Mouse (Mus musculus) megakaryocyte, embryonic 14.5 days (primary cell): ENCODE data around the gene Mcfd2. TPM values are rescaled to one million over a fixed set of nuclear protein-coding genes. Genes with fewer than 3 reads are reported as not detected.
"Not testable (repeated sequence)": the region's sequence is repeated elsewhere in the genome, so short reads cannot be mapped to it uniquely, and the experiment has no call there.

Experiments used
- H3K27me3 ChIP-seq: replicated peaks from 2 replicates; pipeline ENCODE3; 2012; ENCODE audit warnings: inconsistent platforms
- H3K36me3 ChIP-seq: replicated peaks from 2 replicates; pipeline ENCODE3; 2012; ENCODE audit warnings: low read length, inconsistent platforms, mixed read lengths
- H3K4me1 ChIP-seq: 2 replicates; pipeline ENCODE4 v1.6.1; 2012; ENCODE audit warnings: inconsistent platforms
- H3K4me3 ChIP-seq: replicated peaks from 2 replicates; pipeline ENCODE3; 2012; ENCODE audit warnings: moderate library complexity, mild to moderate bottlenecking, inconsistent platforms
- H3K9me3 ChIP-seq: 2 replicates; pipeline ENCODE4 v1.6.1; 2012; ENCODE audit warnings: inconsistent platforms
- FLI1 ChIP-seq: IDR thresholded peaks from 2 replicates; pipeline ENCODE4 v1.6.1; 2012; ENCODE audit warnings: low read length, inconsistent platforms, mixed read lengths
- GATA1 ChIP-seq: IDR thresholded peaks from 3 replicates; pipeline ENCODE4 v1.6.1; 2012; ENCODE audit warnings: mixed read lengths, low read length, inconsistent platforms, borderline replicate concordance
- polyA plus RNA-seq: library from polyadenylated mRNA; stranded (reverse); fragments of >175 nt; gene quantifications from 2 replicates; pipeline ENCODE4 v1.2.3, GENCODE M21; 2012; ENCODE audit warnings: low replicate concordance; ENCODE audit not compliant: insufficient read depth

Gene Mcfd2
- polyA plus RNA-seq, 1 experiment = 12.5 TPM

DNA sequence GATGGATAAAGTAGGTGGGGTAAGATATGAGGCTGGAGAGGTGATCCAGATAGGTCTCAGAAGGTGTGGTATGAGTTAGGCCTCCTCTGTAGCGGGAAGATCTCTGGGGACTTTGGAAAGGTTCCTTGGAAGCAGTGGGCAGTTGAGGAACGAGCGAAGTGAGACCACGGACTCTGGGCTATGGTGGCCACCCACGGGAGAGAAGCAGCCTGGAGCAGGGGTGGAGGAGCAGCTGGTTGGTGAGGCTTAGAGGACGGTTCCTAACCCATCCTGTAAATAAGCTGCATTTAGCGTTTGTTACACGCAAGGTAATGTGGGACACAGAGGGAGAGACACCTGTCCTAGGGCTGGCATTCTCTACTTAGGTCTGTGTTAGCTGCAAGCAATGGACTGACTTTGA is 39.3 kb upstream of the Mcfd2 start:
- H3K36me3 ChIP-seq = peaks cover 62% of the 10 kb centered on the region
- H3K4me1 ChIP-seq = peaks cover 58% of the 10 kb centered on the region

DNA sequence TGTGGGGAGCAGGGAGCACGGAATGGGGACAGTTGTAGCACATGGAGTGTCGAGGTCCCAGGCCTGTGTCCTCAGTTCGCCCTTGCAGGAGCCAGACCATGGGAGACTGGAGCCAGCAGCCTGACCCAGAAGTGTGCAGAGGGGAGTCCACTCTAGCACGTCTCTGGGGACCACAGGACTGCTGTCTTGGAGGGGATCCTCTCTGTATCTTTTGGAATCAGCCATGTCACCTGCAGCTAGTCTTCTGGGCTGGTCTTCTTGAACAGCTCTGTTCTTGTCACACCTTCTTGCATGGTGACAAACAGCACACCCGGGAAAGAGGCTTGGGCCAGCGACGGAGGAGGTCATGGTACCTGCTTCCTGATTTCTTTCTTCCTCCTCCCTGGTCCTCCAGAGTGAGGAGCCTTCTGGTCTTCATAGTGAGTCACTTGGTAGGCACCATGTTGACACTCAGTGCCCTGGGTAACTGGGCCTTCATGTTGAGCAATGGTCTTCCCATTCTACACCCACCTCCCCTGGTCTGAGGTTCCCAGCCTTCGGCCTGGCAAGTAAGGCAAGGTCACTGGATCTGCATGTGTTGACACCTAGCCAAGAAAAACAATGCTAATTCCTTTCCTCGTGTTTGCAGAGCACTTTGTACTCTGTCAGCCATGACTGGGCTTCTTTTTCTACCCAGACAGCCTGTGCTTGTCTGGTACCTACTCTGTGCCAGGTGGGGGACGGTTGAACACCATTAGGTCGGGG is 38.6 kb upstream of the Mcfd2 start:
- Histone ChIP-seq H3K27me3 (no peaks in the 10 kb centered on the region), H3K4me1 (peaks cover 65% of the 10 kb centered on the region), H3K9me3 (no peaks in the 10 kb centered on the region), H3K36me3 (peaks cover 62% of the 10 kb centered on the region), H3K4me3 (peak overlapping the region; percentile 15)
- TF ChIP-seq FLI1 = no peak
- TF ChIP-seq GATA1 = no peak

More for the DNA sequence above, 39.3 kb upstream of the Mcfd2 start:
- TF ChIP-seq FLI1 (no peak), GATA1 (no peak)
- no peaks in the 10 kb centered on the region for H3K27me3 ChIP-seq
- no peaks in the 10 kb centered on the region for H3K9me3 ChIP-seq
- H3K4me3 ChIP-seq = no peak overlapping the region

DNA sequence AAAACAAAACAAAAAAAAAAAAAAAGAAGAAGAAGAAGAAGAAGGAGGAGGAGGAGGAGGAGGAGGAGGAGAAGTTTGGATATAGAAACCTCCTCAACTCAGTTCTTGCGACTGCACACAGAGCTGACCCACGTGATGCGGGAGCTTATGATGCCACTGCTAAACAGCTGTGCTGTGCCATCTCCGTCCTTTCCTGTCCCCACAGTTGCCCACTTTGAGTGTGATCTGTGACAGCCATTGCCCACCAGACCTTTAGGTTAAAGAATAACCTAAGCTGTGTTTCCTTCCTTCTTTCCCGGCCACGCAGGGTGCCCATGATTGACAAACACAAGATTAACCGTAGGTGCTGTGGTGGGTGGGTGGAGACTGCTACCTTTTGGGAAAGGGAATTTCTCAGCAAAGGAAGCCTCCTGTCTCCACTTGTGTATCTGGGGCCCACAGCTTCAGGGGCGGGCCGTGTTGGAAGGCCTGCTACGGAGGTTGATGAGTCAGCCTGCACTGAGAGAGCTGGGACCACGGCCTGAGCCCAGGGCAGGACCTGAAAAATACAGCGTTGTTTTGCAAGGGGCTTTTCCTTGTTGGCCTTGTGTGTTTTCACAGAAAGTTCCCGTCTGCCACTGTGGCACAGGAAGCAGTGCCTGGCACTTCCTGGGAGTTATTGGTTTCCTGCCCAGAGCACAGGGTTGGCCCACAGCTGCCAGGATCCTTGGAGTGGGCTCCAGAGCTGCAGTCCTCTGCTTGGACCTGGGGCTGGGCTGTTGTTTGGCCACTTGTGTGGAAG is 36.5 kb upstream of the Mcfd2 start:
- peaks cover 77% of the 10 kb centered on the region for H3K4me1 ChIP-seq
- H3K27me3 ChIP-seq = no peaks in the 10 kb centered on the region
- peak overlapping the region; percentile 84 for H3K4me3 ChIP-seq
- no peak for TF ChIP-seq FLI1
- TF ChIP-seq GATA1 = no peak
- H3K36me3 ChIP-seq = peaks cover 57% of the 10 kb centered on the region
- no peaks in the 10 kb centered on the region for H3K9me3 ChIP-seq

DNA sequence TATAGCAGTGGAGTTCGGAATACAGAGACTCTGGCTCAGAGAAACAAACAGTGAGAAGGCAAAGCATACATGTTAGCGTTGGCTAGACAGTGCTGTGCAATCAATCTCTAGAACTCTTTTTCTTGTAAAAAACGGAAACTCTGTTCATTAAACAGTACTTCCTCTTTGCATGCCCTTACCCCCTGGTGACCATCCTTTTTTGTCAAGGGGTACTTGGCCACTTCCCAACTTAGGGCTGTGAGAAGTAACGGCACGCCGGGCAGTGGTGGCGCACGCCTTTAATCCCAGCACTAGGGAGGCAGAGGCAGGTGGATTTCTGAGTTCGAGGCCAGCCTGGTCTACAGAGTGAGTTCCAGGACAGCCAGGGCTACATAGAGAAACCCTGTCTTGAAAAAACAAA is 35.9 kb upstream of the Mcfd2 start:
- not testable (repeated sequence) for H3K4me3 ChIP-seq, H3K27me3 ChIP-seq, H3K9me3 ChIP-seq
- H3K4me1 ChIP-seq = peaks cover 76% of the 10 kb centered on the region
- peaks cover 55% of the 10 kb centered on the region for H3K36me3 ChIP-seq

DNA sequence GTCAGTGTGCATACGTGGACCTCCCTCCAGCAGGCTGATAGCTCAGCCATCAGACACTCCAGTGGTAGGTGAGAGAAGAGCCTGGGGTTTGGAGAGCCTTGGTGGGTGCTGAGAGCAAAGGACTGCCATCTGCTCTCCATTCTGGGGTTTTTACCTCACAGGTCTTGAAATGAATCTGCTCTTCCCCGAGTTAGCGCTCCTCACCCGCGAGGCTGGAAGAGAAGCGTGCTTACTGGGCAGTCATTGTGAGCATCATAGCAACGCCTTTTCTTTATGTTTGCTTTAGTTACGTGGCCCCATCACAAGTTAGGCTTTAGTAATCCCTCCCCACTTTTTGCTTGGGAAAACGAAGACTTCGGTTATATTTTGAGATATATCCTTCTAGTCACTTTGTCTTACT is 34.6 kb upstream of the Mcfd2 start:
- peaks cover 63% of the 10 kb centered on the region for H3K36me3 ChIP-seq
- H3K4me3 ChIP-seq = no peak overlapping the region
- no peaks in the 10 kb centered on the region for H3K27me3 ChIP-seq
- no peak for TF ChIP-seq GATA1
- TF ChIP-seq FLI1 = no peak
- H3K4me1 ChIP-seq = peaks cover 81% of the 10 kb centered on the region
- peaks cover 5% of the 10 kb centered on the region; the same call in 1 of the 2 replicates for H3K9me3 ChIP-seq

DNA sequence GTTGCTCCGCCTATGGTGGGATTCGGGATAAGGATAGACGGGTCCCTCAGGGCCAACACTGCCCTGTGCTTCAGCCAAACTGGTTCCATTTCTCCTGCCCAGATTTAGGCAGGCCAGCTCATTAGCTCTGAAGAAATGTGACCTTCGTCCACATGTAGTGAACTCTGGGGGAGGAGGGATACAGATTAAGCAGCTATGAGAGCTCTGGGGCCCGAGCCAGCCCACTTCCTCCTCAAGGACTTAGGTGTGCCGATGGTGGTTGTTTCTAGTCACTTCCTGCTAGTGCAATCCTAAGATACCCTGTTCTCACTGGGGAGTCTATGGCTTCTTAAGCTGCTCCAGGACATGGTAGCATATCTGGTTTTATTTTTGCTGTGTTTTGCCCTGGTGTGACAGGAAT is 33.2 kb upstream of the Mcfd2 start:
- H3K4me3 ChIP-seq = no peak overlapping the region
- H3K27me3 ChIP-seq = no peaks in the 10 kb centered on the region
- H3K4me1 ChIP-seq = peaks cover 81% of the 10 kb centered on the region

DNA sequence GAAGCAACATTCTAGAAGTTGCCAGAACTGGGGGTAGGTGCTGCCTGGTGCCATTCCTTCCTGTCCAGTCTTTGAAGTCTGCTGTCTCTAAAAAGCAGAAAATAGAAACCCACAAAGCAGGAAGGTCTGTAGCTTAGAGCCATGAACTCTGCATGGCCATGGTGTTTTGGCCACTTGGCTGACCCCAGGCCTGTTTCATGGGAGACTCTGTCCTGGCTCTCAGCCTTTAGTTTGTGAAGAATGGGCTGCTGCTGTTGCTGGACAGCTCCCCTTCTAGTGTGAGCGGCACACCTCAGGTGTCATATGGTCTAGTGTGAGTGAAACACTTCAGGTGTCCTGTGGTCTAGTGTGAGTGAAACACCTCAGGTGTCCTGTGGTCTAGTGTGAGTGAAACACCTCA is 31.0 kb upstream of the Mcfd2 start:
- Histone ChIP-seq H3K4me3 (peak overlapping the region; percentile 17), H3K4me1 (peaks cover 72% of the 10 kb centered on the region), H3K36me3 (peaks cover 79% of the 10 kb centered on the region)
- H3K9me3 ChIP-seq, H3K27me3 ChIP-seq: not testable (repeated sequence)

More for the DNA sequence above, 33.2 kb upstream of the Mcfd2 start:
- Histone ChIP-seq H3K36me3 (peaks cover 64% of the 10 kb centered on the region), H3K9me3 (peaks cover 6% of the 10 kb centered on the region; the same call in 1 of the 2 replicates)
- TF ChIP-seq FLI1 = no peak
- TF ChIP-seq GATA1 = no peak

DNA sequence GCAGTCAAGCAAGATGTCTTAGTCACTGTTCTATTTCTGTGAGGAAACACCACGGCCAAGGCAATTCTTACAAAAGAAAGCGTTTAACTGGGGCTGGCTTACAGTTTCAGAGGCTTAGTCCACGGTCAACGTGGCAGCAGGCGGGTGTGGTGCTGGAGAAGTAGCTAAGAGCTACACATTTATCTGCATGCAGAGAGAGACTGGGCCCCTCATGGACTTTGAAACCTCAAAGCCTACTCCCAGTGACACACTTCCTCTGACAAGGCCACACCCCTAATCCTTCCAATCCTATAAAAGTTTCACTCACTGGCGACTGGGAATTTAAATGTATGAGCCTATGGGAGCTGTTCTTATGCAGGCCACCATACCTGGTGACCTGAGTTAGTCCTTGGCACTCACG is 30.0 kb upstream of the Mcfd2 start:
- Histone ChIP-seq H3K4me3 (no peak overlapping the region), H3K27me3 (no peaks in the 10 kb centered on the region), H3K36me3 (peaks cover 89% of the 10 kb centered on the region), H3K9me3 (peaks cover 6% of the 10 kb centered on the region; the same call in 1 of the 2 replicates), H3K4me1 (peaks cover 68% of the 10 kb centered on the region)
- TF ChIP-seq GATA1 = no peak
- TF ChIP-seq FLI1 = no peak

DNA sequence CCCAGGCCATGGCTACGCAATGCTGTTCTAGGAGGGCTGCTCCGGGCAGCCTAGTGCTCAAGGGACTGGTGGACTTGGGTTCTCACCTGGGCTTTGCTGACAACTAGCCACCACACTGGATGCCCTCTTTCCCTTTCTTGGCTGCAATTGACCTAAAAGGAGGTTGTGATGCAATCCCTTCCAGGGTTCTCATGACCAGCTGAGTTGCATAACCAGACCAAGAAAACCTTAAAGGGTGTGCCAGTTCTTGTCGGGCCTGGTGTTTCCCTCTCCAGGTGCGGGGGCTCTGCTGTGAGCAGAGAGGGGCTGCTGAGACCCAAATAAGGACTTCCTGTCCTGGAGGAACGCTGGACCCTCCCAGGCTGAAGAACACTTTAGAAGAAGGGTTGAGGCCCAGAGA is 27.4 kb upstream of the Mcfd2 start:
- no peak for TF ChIP-seq FLI1
- no peak for TF ChIP-seq GATA1
- no peak overlapping the region for H3K4me3 ChIP-seq
- peaks cover 52% of the 10 kb centered on the region for H3K4me1 ChIP-seq
- H3K27me3 ChIP-seq = no peaks in the 10 kb centered on the region
- H3K9me3 ChIP-seq = peaks cover 6% of the 10 kb centered on the region; the same call in 1 of the 2 replicates
- peaks cover 90% of the 10 kb centered on the region for H3K36me3 ChIP-seq

DNA sequence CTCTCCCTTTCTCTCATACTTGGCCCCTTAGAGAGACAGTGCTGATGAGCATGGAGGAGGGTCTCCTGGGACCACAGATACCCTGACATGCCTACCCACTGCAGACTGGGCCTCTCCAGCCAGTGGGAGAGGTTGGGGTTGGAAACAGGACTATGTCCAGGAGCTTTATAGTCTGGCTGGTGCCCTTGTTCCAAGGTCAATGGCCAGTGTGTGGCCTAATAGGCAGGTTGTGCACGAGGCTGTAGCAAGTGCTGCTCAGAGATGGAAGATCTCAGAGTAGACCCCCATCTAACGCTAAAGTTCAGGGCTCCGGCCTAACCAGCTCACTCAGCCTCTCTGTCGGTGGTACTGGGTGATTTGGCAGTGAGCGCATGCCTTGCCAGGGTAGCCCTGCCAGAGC is 26.0 kb upstream of the Mcfd2 start:
- Histone ChIP-seq H3K36me3 (peaks cover 95% of the 10 kb centered on the region), H3K4me1 (peaks cover 57% of the 10 kb centered on the region), H3K4me3 (no peak overlapping the region), H3K9me3 (peaks cover 6% of the 10 kb centered on the region; the same call in 1 of the 2 replicates), H3K27me3 (no peaks in the 10 kb centered on the region)
- TF ChIP-seq GATA1 (no peak), FLI1 (no peak)

DNA sequence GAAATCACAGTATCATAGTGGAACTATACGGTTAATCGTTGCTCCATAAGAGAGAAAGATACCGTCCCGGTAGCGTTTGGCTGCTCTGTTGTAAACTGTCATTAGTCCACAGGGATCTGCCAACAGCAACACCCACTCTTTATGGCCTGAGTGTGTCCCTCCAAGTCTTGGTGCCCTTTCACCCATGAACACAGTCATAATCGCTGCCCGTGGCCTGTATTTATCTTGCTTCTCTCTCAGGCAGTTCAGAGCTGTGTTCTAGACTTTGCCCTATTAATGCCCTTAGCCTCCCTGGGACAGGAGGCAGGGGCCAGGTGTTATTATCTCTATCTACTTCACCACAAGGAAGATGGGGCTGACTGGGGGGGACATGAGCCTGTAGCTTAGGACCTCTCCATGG is 25.3 kb upstream of the Mcfd2 start:
- TF ChIP-seq FLI1 (no peak), GATA1 (no peak)
- Histone ChIP-seq H3K9me3 (peaks cover 6% of the 10 kb centered on the region; the same call in 1 of the 2 replicates), H3K27me3 (no peaks in the 10 kb centered on the region), H3K36me3 (peaks cover 91% of the 10 kb centered on the region), H3K4me3 (no peak overlapping the region), H3K4me1 (peaks cover 52% of the 10 kb centered on the region)
